Mouse (Mus musculus): Measurements from ENCODE around the gene Brk1.

Brk1 gene

DNA sequence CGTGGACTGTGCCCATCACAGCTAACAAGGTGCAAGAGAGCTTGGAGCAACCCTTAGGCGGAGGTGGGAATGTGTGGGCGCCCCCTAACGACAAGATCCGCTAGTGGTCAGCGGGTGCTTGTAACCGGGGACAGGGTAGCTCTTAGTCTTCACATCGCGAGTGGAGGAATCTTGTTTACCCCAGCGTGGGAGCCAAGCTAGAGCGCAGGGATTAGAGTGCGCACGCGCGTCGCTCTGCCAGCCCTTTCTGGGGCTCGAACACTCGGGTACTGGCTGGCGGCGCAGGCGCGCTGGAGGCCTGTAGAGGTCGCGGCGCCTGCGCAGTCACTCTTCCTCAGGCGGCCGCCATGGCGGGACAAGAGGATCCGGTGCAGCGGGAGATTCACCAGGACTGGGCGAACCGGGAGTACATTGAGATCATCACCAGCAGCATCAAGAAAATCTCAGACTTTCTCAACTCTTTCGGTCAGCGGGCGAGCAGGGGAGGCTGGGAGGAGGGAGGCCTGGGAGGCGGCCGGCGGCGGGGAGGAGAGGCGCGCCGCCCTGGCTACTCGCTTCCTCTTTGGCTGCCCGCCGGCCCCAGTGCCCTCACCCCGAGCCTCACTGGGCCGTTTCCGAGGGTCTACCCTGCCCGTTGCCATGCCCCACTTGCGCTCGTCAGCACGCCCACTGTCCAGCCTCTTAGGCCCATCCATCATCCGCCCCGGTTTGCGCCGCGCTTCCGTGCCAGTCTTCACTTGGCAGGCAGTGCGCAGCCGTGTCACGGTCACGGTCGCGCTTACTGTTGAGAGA lies at the start of gene Brk1:
Gene Brk1, plus strand, starts transcription at position 341 of the 792 bp plus-strand sequence.
- DNase-seq (ENCODE audit: low read depth, low spot score), result peak; percentile 96

DNA sequence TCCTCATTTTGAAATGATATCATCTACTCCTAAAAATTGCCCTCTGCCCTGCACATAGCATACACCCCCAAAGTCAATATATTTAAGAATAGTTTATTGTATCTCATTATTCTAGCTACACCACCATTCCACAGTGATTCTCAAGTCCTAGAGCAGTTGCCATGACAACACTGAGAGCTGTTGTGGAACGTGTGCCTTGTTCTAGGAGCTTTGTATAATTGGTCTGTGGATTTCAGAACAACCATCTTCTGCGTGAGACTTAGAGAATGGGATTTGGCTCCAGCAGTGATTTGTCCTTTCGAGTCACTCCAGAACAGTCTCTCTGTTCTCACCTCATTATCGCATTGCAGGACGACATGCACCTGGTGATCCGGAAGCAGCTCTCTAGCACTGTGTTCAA lies 44.8 kb upstream of the Brk1 start:
- DNase-seq (ENCODE audit: low read depth, low spot score), result no peak

DNA sequence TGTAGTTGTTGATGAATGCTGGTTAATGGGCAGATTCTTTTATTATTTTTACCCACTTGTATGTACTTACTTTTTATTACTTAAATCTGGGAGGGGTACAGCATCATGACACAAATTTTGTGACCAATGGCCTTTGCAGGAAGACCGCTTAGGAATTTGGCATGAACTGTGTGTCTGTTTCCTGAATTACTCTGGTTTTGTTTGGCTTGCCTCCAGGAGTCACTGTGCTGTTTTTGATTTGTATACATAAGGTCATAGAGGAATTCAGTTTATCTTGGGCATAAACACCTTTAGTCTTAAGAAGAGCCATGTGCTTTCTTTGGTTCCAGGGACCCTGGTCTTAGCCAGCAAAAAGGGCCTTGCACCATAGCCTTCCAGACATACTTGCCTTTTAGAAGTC lies 40.0 kb upstream of the Brk1 start:
- DNase-seq (ENCODE audit: low read depth, low spot score), result peak; percentile 22

DNA sequence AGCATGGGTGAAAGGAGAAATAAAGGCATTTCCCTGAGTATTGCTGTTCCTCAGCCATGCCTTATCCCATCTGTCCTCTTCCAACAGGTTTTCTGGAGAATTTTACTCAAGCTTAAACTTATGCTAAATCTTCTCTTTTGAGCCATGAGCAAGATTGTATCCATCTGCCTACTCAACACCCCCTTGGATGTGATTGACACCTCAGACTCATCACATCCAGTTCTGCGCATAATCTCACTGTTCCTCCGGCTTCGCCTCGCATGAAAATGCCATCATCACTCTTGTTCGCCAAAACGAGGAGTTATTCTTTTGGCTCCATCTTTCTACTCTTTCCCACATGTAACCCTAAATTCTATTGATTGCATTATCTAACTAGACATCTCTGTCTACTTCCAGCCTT lies 28.5 kb upstream of the Brk1 start:
- no peak for DNase-seq (ENCODE audit: low read depth, low spot score)

DNA sequence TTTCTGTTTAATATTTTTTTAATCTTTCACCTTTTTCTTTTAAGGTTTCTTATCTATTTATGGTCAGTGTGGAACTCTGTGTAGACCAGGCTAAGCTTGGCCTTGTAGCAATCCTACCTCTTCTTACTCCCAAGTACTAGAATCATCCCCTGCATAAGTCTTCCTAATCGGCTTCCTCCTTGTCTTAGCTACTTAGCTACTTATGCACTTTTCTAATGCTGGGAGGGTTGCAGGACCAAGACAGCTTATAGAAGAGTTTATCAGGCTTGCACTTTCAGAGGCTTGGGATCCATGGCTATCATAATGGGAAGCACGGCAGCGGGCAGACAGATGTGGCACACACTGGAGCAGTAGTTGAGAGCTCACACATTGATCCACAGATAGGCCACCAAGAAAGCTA lies 25.3 kb upstream of the Brk1 start:
- DNase-seq (ENCODE audit: low read depth, low spot score), result no peak

DNA sequence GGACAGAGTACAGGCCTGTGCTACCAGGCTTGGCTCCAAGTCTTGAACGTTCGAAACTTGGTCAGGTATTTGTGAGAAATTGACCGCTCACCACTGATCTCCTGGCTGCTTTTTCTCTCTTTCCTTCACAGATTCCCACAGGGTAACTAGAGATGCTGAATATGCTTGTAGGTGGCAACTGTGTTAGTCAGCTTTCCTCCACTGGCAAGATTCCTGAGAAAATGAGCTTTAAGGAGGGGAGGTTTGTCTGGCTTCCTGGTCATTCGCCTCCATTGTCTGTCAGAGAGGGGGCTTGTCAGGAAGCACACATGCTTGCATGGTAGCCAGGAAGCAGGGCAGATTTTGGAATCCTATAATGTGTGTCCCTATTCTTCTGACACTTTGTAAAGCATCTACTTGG lies 21.5 kb upstream of the Brk1 start:
- DNase-seq (ENCODE audit: low read depth, low spot score), result no peak

DNA sequence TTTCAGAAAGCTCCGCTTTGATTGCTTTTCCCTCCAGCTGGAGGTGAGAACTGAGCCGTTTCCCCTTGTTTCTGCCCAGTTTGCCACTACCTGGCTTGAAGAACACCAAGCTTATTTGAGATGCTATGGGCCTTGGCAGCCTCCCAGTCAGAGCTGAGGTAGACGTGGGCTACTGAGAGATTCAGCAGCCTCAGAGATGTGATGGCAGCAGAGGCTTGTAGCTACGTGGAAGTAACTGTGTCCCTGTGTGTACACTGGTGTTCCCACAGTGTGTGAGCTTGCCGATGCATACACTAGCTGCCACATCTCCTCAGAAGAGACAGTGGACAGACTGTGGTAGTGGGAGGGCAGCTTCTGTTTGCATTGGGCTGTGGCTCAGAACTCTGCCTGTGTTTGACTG lies 19.5 kb upstream of the Brk1 start:
- no peak for DNase-seq (ENCODE audit: low read depth, low spot score)

DNA sequence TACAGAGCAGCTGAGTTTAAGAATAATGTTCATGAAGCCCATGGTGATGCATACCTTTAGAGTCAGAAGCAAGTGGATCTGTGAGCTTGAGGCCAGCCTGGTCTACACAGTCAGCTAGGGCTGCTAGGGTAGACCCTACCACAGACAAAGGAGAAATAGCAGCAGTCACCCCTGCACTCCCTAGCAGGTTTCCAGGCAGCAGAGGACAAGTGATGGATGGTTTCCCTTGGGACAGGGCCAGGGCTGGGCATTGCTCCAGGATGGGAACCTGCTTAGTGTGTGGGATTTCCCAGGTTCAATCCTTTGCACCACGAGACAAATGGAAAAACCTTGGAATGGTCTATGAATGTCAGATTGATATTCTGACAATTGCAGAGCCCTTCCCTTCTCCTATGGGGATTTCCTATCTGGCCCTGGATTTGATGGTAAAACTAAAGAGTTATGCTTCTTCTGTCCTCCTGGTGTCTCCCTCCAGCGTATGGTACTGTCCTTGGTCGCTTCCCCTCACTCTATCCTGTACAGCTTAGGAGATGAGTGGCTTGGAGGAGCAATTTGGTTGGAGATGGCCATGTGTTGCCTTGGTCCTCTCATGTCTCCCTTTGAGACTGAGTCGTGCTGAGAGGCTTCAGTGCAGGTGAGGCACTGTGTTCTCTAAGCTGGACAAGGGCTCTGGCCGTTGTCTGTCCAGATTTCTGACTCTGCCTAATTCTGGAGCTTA lies 17.9 kb upstream of the Brk1 start:
- peak; percentile 76 for DNase-seq (ENCODE audit: low read depth, low spot score)

DNA sequence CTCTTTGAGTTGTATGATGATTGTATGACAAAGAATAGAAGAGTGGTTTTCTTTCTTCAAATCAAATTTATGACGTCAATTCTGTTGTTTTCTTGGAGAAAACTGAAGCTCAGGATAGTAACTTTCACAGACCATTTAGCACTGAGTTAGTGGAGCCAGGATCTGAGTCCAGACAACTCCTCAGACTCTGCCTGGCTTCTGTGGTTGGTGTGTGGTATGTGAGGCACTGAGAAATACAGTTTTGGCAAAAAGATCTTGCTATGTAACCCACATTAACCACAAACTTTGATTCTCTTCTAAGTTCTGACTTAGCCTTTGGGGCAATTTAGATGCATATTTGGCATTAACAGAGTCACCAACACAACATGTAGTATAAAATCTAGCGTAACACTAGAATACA lies 11.9 kb upstream of the Brk1 start:
- no peak for DNase-seq (ENCODE audit: low read depth, low spot score)

DNA sequence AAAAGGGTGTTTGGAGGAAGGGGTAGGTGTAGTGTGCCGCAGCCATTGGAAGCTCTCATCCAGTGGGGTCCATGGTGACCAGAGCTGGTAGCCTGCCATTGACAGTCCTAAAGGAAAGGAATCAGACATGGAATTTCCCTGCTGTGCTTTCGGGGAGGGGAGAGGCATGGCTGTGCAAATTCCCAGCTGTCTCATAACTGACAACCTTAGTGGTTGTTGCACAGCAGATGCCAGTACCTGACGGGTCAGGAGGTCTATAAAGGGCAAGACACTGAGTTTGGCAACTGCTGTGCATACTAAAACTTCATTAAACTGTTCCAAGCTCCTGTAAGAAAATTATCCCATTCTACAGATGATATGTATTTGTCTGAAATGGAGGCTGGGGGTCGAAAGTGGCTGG lies 6.6 kb upstream of the Brk1 start:
- no peak for DNase-seq (ENCODE audit: low read depth, low spot score)

DNA sequence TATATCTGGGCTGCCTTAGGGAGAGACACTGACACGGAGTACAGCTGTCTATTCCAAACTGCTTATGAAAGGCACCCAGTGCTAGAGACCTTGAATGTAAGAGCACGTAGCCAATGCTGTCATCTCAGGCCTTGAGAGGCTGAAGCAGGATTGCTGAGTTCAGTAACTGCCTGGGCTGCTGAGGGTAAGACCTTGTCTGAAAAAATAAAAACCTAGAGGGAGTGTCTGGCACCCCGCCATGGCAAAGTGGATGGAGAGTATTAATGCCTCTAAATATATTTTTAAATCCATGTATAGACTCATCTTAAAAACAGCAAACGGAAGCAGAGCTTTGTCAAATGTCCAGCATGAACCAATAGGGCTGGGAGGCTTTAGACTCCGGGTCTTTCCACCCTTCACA lies 4.7 kb upstream of the Brk1 start:
- no peak for DNase-seq (ENCODE audit: low read depth, low spot score)

DNA sequence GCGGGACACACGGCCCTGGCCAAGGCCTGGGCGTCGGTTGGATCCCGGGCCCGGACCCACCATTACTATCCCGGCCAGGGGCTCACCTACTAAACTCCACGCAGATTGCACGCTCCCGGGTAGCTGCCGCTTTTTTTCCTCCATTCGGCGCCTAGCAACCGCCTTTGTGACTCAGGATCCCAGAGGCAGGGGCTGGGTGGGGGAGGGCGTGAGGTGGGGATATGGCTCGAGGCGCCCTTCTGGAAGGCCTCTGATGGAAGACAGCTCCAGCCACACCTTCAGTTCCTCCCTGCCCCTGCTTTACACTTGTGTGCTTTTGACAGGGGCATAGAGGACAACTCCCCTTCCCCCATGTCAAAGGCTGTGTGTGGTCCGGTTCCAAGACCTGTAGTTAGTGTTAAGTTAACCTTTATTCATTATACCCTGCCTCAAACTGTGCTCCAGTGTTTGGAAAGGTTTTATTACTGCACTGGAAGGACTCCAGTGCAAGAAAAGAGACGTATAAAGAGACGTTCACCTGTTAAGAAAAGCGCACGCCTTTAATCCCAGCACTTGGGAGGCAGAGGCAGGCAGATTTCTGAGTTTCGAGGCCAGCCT lies 3.9 kb upstream of the Brk1 start, which contains the start of gene Fancd2os:
Gene Fancd2os, minus strand, starts transcription at position 173 of the 597 bp plus-strand sequence.
- DNase-seq (ENCODE audit: low read depth, low spot score), result no peak

DNA sequence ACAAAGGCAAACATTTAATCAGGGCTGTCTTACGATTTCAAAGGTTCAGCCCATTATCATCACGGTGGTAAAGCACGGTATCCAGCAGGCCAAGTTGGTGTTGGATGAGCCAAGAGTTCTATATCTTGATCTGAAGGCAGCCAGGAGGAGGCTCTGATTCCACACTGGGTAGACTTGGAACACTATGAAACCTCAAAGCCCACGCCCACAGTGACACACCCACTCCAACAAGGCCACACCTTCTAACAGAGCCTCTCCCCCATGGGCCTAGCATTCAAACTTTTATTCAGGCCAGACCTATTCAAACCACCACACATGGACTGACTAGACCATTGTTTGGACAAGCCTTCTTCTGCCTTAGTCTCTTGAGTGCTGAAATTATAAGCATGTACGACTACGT lies 1.8 kb upstream of the Brk1 start:
- DNase-seq (ENCODE audit: low read depth, low spot score), result peak; percentile 53

DNA sequence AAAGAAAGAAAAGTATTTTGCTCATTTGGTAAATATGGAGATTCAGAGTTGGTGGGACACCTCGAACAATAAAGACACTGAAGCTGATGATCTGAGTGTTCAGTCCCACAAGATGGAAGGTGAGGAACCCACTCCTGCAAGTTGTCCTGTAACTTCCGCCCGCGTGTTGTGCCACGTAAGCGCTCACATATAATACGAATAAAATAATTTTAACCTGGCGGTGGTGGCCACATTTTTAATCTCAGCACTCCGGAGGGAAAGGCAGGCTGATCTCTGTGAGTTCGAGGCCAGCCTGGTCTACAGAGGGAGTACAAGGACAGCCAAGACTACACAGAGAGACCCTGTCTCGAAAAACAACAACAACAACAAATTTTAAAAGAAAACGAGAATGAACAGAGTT lies 579 bp upstream of the Brk1 start:
- DNase-seq (ENCODE audit: low read depth, low spot score), result no peak

DNA sequence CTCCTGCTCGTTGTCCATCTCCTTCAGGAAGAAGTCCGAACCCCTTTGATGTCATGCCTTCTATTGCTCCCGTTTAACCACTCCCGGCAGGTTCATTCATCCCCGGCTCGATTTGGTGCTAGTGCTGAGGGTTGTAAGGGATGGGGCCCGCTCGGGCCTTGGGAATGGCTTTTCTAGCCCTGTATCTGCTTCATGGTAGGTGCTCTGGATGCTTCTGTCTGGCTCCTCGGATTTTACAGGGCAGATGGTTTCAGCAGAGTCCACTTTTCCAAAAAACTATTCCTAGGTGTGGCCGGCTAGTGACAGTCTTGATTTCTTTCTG lies 613 bp downstream of the Brk1 start:
- no peak for DNase-seq (ENCODE audit: low read depth, low spot score)

DNA sequence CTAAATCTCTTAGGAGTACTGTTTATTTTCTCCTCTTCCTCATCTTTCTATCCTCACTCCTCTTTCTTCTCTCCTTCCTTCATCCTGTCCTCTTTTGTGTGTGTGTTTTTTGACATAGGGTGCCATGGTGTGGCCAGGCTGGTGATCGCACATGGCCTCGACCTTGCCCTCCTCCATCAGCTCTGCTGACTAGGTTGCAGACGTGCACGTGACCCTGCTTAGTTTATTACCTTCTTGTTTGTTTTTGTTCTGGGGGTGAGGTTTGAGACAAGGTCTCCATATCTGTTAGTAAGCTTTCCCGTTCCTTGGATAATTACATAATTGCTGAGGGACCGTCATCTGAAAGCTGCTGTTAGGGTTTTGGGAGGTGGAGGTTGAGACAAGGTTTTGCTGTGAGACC lies 4.3 kb downstream of the Brk1 start:
- no peak for DNase-seq (ENCODE audit: low read depth, low spot score)

DNA sequence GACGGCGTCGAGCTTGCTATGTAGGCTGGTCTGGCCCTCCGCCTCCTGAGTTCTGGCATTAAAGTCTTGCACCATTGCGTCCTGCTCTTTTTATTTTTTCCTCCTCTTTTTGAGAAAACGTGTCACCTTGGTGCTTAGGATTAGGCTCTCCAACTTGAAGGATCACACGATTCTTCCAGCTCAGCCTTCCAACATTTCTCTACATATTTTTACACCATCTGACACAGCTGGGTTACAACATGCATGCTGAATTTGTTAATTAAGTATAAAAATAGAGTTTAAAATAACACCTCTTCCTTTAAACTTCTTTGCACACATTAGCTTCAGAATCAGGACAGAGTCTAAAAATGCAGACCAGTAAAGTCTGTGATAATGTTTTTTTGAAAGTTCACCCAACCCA lies 4.7 kb downstream of the Brk1 start:
- no peak for DNase-seq (ENCODE audit: low read depth, low spot score)

DNA sequence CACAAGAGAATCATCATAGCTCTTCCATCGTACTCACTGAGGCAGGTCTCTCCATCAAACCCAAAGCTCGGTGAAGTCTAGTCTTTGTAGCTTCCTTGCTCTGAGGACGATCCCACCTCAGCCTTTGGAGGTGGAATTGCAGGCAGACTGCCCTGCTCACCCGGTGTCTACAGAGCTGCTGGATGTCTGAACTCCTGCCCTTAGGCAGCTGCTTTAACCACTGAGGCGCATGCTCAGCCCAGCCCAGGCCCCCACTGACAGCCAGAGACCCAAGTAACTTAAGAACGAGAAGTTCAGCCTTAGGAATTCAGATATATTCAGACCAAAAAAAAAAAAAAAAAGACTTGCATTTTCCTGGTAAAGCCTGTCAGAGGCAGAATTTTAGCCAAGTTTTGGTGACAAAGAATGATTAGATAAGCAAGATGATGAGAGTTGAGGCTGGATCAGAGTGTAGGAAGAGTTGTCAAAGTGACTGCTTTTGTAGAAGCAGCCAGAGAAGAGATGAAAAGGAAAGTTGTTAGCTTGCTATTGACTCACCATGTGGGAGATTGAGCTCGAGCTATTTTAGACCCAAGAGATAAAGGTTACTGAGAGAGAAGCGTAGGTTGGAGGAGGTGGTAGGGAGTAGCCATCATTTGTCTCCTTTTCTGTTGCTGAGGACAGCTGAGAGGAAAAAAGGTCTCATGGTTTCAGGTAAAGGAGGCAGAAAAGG lies 7.8 kb downstream of the Brk1 start:
- no peak for DNase-seq (ENCODE audit: low read depth, low spot score)

DNA sequence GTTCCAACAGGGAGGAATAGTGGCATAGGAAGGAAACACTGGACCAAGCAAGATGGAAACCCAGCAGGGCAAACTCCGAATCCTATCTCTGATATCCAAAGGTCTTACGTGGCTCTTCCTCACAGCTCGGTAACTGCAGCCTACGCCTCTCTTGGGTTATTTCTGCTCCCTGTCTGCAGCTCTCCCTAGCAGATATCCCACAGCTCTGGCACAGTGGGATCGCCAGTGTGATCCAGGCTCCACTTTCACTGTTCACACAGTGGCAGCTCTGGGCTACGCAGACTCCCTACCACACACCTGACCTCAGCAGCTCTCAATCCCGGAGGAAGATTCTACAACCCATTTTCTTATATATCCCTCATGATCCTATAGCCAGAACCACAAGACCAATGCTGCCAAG lies 9.6 kb downstream of the Brk1 start:
- DNase-seq (ENCODE audit: low read depth, low spot score), result no peak

DNA sequence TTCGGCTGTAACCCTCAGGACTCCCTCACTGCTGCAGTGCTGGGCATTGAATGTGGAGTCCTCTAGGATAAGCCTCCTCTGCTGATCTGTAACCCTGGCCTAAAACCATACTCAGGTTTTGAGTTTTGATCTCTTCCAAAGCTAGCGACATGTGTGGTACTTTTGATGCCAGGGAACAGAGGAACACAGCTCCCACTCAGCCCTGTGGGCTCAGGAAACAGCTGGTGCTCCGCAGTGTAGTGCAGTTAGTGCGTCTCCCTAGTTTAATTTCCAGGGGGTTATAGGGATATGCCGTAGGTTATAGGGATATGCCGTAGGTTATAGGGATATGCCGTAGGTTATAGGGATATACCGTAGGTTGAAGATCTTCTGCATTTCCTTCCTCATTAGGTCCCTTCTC lies 10.4 kb downstream of the Brk1 start:
- no peak for DNase-seq (ENCODE audit: low read depth, low spot score)

DNA sequence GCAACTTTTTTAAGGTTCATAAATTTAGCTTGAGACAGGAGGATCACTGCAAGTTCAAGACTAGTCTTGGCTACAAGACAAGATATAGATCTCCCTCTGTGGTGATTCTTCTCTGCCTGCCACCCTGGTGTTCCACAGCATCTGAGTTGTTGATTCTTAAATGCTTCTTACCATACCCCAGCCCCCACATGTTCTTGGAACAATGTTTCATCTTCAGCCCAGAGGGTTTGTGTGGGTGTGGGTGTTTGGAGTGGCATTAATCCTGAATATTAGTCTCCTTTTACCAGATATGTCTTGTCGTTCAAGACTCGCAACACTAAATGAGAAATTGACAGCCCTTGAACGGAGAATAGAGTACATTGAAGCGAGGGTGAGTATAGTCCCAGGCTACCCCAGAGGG lies 10.9 kb downstream of the Brk1 start:
- DNase-seq (ENCODE audit: low read depth, low spot score), result no peak

DNA sequence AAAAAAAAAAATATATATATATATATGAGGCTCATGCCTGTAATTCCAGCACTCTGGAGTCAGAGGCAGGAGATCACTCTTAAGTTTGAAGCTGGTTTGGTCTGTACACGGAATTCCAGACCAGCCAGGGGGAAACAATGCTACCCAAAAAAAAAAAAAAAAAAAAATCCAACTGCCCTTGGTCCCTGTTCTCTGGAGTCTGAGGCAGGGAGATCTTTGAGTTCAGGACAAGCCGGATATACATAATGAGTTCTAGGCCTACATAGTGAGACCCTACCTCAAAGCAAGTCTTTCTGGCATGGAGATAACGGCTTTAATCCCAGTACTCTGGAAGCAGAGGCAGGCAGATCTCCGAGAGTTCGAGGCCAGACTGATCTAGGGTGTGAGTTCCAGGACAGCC lies 18.8 kb downstream of the Brk1 start:
- DNase-seq (ENCODE audit: low read depth, low spot score), result no peak

Data from 3T3-L1 (cell line).